Mouse (Mus musculus): ENCODE data around the gene H2-Q7. TPM values are rescaled to one million over a fixed set of nuclear protein-coding genes. Genes with fewer than 3 reads are reported as not detected.
"Not testable (repeated sequence)": the region's sequence is repeated elsewhere in the genome, so short reads cannot be mapped to it uniquely, and the experiment has no call there.

H2-Q7 gene
- polyA plus RNA-seq, 1 experiment: 617 TPM

GRCm38 (mm10) chr17:35460513-35461341, 21.8 kb downstream of the H2-Q7 start:
- H3K36me3 ChIP-seq (ENCODE audit: control insufficient read depth, insufficient read depth, low read length); H3K4me1 ChIP-seq (replicated peaks; ENCODE audit: control insufficient read depth, insufficient read depth, low read length); H3K27ac ChIP-seq (ENCODE audit: control insufficient read depth, insufficient read depth, low read length); H3K4me3 ChIP-seq (ENCODE audit: control insufficient read depth, insufficient read depth, low read length); H3K27me3 ChIP-seq (ENCODE audit: control insufficient read depth, insufficient read depth, low read length); DNase-seq: not testable (repeated sequence)
- 5% methylated on average over 3 of the region's 9 CpGs for WGBS

GRCm38 (mm10) chr17:35465651-35466050, 26.7 kb downstream of the H2-Q7 start:
- WGBS: 7% methylated on average over 8 of the region's 8 CpGs
- peak; percentile 73; the same call in 1 of the 2 replicates for TF ChIP-seq CTCF (IDR thresholded peaks at IDR 0.05; ENCODE audit: borderline replicate concordance, control insufficient read depth, extremely low read depth, insufficient read depth, low read length, poor library complexity)
- peak; percentile 3 for DNase-seq

GRCm38 (mm10) chr17:35468936-35469335, 30.0 kb downstream of the H2-Q7 start:
- H3K36me3 ChIP-seq (ENCODE audit: control insufficient read depth, insufficient read depth, low read length); H3K4me3 ChIP-seq (ENCODE audit: control insufficient read depth, insufficient read depth, low read length); H3K4me1 ChIP-seq (replicated peaks; ENCODE audit: control insufficient read depth, insufficient read depth, low read length); H3K27me3 ChIP-seq (ENCODE audit: control insufficient read depth, insufficient read depth, low read length); H3K27ac ChIP-seq (ENCODE audit: control insufficient read depth, insufficient read depth, low read length); DNase-seq: not testable (repeated sequence)
- WGBS: 34% methylated on average over 3 of the region's 3 CpGs

More at GRCm38 (mm10) chr17:35465651-35466050, 26.7 kb downstream of the H2-Q7 start:
- H3K36me3 ChIP-seq (ENCODE audit: control insufficient read depth, insufficient read depth, low read length); H3K27me3 ChIP-seq (ENCODE audit: control insufficient read depth, insufficient read depth, low read length); H3K4me1 ChIP-seq (replicated peaks; ENCODE audit: control insufficient read depth, insufficient read depth, low read length); H3K27ac ChIP-seq (ENCODE audit: control insufficient read depth, insufficient read depth, low read length); H3K4me3 ChIP-seq (ENCODE audit: control insufficient read depth, insufficient read depth, low read length): not testable (repeated sequence)

- TF ChIP-seq CTCF (IDR thresholded peaks at IDR 0.05; ENCODE audit: borderline replicate concordance, control insufficient read depth, extremely low read depth, insufficient read depth, low read length, poor library complexity): no peak
- TF ChIP-seq POLR2A (IDR thresholded peaks at IDR 0.05; ENCODE audit: control insufficient read depth, extremely low read depth, insufficient read depth, low read length, poor library complexity): no peak
- WGBS: 8% methylated on average over 80 of the region's 80 CpGs
- no peaks in the 10 kb centered on the region; the same call in 1 of the 2 replicates for H3K4me1 ChIP-seq (replicated peaks; ENCODE audit: control insufficient read depth, insufficient read depth, low read length)
- no peak within 1 kb of the TSS; the same call in 1 of the 2 replicates for H3K4me3 ChIP-seq (ENCODE audit: control insufficient read depth, insufficient read depth, low read length)
- H3K27ac ChIP-seq (ENCODE audit: control insufficient read depth, insufficient read depth, low read length): no peak within 1 kb of the TSS
- H3K27me3 ChIP-seq (ENCODE audit: control insufficient read depth, insufficient read depth, low read length): peaks cover 7% of the 10 kb centered on the region; the same call in 1 of the 2 replicates
- no peaks in the 10 kb centered on the region for H3K36me3 ChIP-seq (ENCODE audit: control insufficient read depth, insufficient read depth, low read length)
- DNase-seq: no peak
These were observed 31.1 kb downstream of the H2-Q7 start, which contains the start of gene H2-Q10 for GRCm38 (mm10) chr17:35469842-35470751. Gene H2-Q10 (plus strand): TSS chr17:35470089.

- WGBS: 1% methylated on average over 9 of the region's 9 CpGs
- Histone ChIP-seq H3K4me1 (replicated peaks; ENCODE audit: control insufficient read depth, insufficient read depth, low read length) (no peaks in the 10 kb centered on the region), H3K27ac (ENCODE audit: control insufficient read depth, insufficient read depth, low read length) (no peak overlapping the region), H3K4me3 (ENCODE audit: control insufficient read depth, insufficient read depth, low read length) (no peak overlapping the region), H3K27me3 (ENCODE audit: control insufficient read depth, insufficient read depth, low read length) (no peaks in the 10 kb centered on the region), H3K36me3 (ENCODE audit: control insufficient read depth, insufficient read depth, low read length) (no peaks in the 10 kb centered on the region)
- TF ChIP-seq CTCF (IDR thresholded peaks at IDR 0.05; ENCODE audit: borderline replicate concordance, control insufficient read depth, extremely low read depth, insufficient read depth, low read length, poor library complexity) (peak; percentile 84; the same call in 1 of the 2 replicates), POLR2A (IDR thresholded peaks at IDR 0.05; ENCODE audit: control insufficient read depth, extremely low read depth, insufficient read depth, low read length, poor library complexity) (no peak)
- DNase-seq: peak; percentile 57
These were observed 45.1 kb downstream of the H2-Q7 start for GRCm38 (mm10) chr17:35484066-35484465.

GRCm38 (mm10) chr17:35485702-35486101, 46.7 kb downstream of the H2-Q7 start:
- 47% methylated on average over 4 of the region's 4 CpGs for WGBS
- DNase-seq: no peak
- no peak overlapping the region for H3K27ac ChIP-seq (ENCODE audit: control insufficient read depth, insufficient read depth, low read length)
- H3K4me3 ChIP-seq (ENCODE audit: control insufficient read depth, insufficient read depth, low read length): no peak overlapping the region
- no peaks in the 10 kb centered on the region for H3K36me3 ChIP-seq (ENCODE audit: control insufficient read depth, insufficient read depth, low read length)
- H3K27me3 ChIP-seq (ENCODE audit: control insufficient read depth, insufficient read depth, low read length): no peaks in the 10 kb centered on the region; the same call in 1 of the 2 replicates
- no peaks in the 10 kb centered on the region for H3K4me1 ChIP-seq (replicated peaks; ENCODE audit: control insufficient read depth, insufficient read depth, low read length)
- no peak for TF ChIP-seq CTCF (IDR thresholded peaks at IDR 0.05; ENCODE audit: borderline replicate concordance, control insufficient read depth, extremely low read depth, insufficient read depth, low read length, poor library complexity)
- no peak for TF ChIP-seq POLR2A (IDR thresholded peaks at IDR 0.05; ENCODE audit: control insufficient read depth, extremely low read depth, insufficient read depth, low read length, poor library complexity)

Data from thymus, adult 2 months (tissue).